Mouse (Mus musculus) erythroblast, embryonic 14.5 days (primary cell): ENCODE results near the gene Slc17a3. TPM values are rescaled to one million over a fixed set of nuclear protein-coding genes. Genes with fewer than 3 reads are reported as not detected.

Experiments used
- H3K27me3 ChIP-seq: 2 replicates; pipeline ENCODE4 v1.6.1; 2012; ENCODE audit warnings: inconsistent platforms; ENCODE audit not compliant: control insufficient read depth
- H3K36me3 ChIP-seq: 2 replicates; pipeline ENCODE4 v1.6.1; 2012; ENCODE audit warnings: mild to moderate bottlenecking, inconsistent platforms; ENCODE audit not compliant: control insufficient read depth
- H3K4me1 ChIP-seq: 2 replicates; pipeline ENCODE4 v1.6.1; 2012; ENCODE audit warnings: inconsistent platforms; ENCODE audit not compliant: control insufficient read depth
- H3K4me3 ChIP-seq: replicated peaks from 2 replicates; pipeline ENCODE3; 2012; ENCODE audit warnings: moderate library complexity, mild to moderate bottlenecking, inconsistent platforms
- H3K9me3 ChIP-seq: 2 replicates; pipeline ENCODE4 v1.6.1; 2012; ENCODE audit warnings: low read length, inconsistent platforms, mixed read lengths; ENCODE audit not compliant: control insufficient read depth
- GATA1 ChIP-seq: IDR thresholded peaks from 2 replicates; pipeline ENCODE4 v1.6.1; 2012; ENCODE audit warnings: low read length, inconsistent platforms, mixed read lengths
- TAL1 ChIP-seq: IDR thresholded peaks from 3 replicates; pipeline ENCODE4 v1.6.1; 2012; ENCODE audit warnings: low read length, inconsistent platforms, mixed read lengths
- polyA plus RNA-seq: library from polyadenylated mRNA; stranded (reverse); fragments of >175 nt; gene quantifications from 2 replicates; pipeline ENCODE4 v1.2.3, GENCODE M21; 2012

Gene Slc17a3
- polyA plus RNA-seq, 1 experiment, result not detected

- no peak for TF ChIP-seq TAL1
- no peak for TF ChIP-seq GATA1
- H3K27me3 ChIP-seq, result no peaks in the 10 kb centered on the region
- H3K4me1 ChIP-seq, result no peaks in the 10 kb centered on the region
These were observed 28.2 kb downstream of the Slc17a3 start, which contains the start of gene Slc17a1 for GRCm38 (mm10) chr13:23867405-23867804. Gene Slc17a1 (plus strand): TSS chr13:23867750.

GRCm38 (mm10) chr13:23868790-23869533 lies 29.7 kb downstream of the Slc17a3 start:
- Histone ChIP-seq H3K4me1 (no peaks in the 10 kb centered on the region; the same call in 1 of the 2 replicates), H3K27me3 (no peaks in the 10 kb centered on the region), H3K9me3 (no peaks in the 10 kb centered on the region), H3K4me3 (no peak overlapping the region), H3K36me3 (no peaks in the 10 kb centered on the region)
- TF ChIP-seq TAL1 (no peak), GATA1 (no peak)

More at GRCm38 (mm10) chr13:23867405-23867804, 28.2 kb downstream of the Slc17a3 start, which contains the start of gene Slc17a1:
- Histone ChIP-seq H3K9me3 (no peaks in the 10 kb centered on the region), H3K4me3 (no peak within 1 kb of the TSS), H3K36me3 (no peaks in the 10 kb centered on the region)

GRCm38 (mm10) chr13:23869996-23870395 lies 30.8 kb downstream of the Slc17a3 start:
- no peak for TF ChIP-seq TAL1
- no peak for TF ChIP-seq GATA1
- H3K9me3 ChIP-seq, result no peaks in the 10 kb centered on the region
- H3K36me3 ChIP-seq, result no peaks in the 10 kb centered on the region
- no peaks in the 10 kb centered on the region; the same call in 1 of the 2 replicates for H3K4me1 ChIP-seq
- H3K4me3 ChIP-seq, result no peak overlapping the region
- no peaks in the 10 kb centered on the region for H3K27me3 ChIP-seq

- TF ChIP-seq GATA1 (no peak), TAL1 (no peak)
- Histone ChIP-seq H3K4me1 (no peaks in the 10 kb centered on the region; the same call in 1 of the 2 replicates), H3K9me3 (no peaks in the 10 kb centered on the region), H3K36me3 (no peaks in the 10 kb centered on the region), H3K27me3 (no peaks in the 10 kb centered on the region), H3K4me3 (no peak overlapping the region)
These were observed 33.9 kb downstream of the Slc17a3 start for GRCm38 (mm10) chr13:23873141-23873540.

GRCm38 (mm10) chr13:23879106-23879505 lies 39.9 kb downstream of the Slc17a3 start:
- no peaks in the 10 kb centered on the region for H3K36me3 ChIP-seq
- no peak for TF ChIP-seq GATA1
- no peaks in the 10 kb centered on the region for H3K27me3 ChIP-seq
- no peaks in the 10 kb centered on the region for H3K4me1 ChIP-seq
- H3K9me3 ChIP-seq, result no peaks in the 10 kb centered on the region
- H3K4me3 ChIP-seq, result no peak overlapping the region

GRCm38 (mm10) chr13:23879636-23880035 lies 40.4 kb downstream of the Slc17a3 start:
- no peaks in the 10 kb centered on the region for H3K9me3 ChIP-seq

GRCm38 (mm10) chr13:23885540-23885939 lies 46.3 kb downstream of the Slc17a3 start:
- Histone ChIP-seq H3K27me3 (no peaks in the 10 kb centered on the region), H3K9me3 (no peaks in the 10 kb centered on the region), H3K4me3 (no peak overlapping the region), H3K36me3 (no peaks in the 10 kb centered on the region), H3K4me1 (peaks cover 9% of the 10 kb centered on the region)
- TF ChIP-seq TAL1, result no peak
- no peak for TF ChIP-seq GATA1

More at GRCm38 (mm10) chr13:23879636-23880035, 40.4 kb downstream of the Slc17a3 start:
- H3K27me3 ChIP-seq, result no peaks in the 10 kb centered on the region
- no peak overlapping the region for H3K4me3 ChIP-seq
- H3K36me3 ChIP-seq, result no peaks in the 10 kb centered on the region
- TF ChIP-seq GATA1 (no peak), TAL1 (no peak)
- H3K4me1 ChIP-seq, result no peaks in the 10 kb centered on the region

- no peaks in the 10 kb centered on the region for H3K9me3 ChIP-seq
- no peaks in the 10 kb centered on the region for H3K36me3 ChIP-seq
- H3K4me1 ChIP-seq, result peaks cover 9% of the 10 kb centered on the region
- H3K4me3 ChIP-seq, result no peak overlapping the region
- no peak for TF ChIP-seq GATA1
- TF ChIP-seq TAL1, result no peak
- no peaks in the 10 kb centered on the region for H3K27me3 ChIP-seq
These were observed 47.9 kb downstream of the Slc17a3 start for GRCm38 (mm10) chr13:23887026-23887725.

- no peaks in the 10 kb centered on the region for H3K27me3 ChIP-seq
- peaks cover 9% of the 10 kb centered on the region for H3K4me1 ChIP-seq
- TF ChIP-seq TAL1 (no peak), GATA1 (no peak)
- H3K36me3 ChIP-seq, result no peaks in the 10 kb centered on the region
- H3K9me3 ChIP-seq, result no peaks in the 10 kb centered on the region
- H3K4me3 ChIP-seq, result no peak overlapping the region
These were observed 49.9 kb downstream of the Slc17a3 start for GRCm38 (mm10) chr13:23889011-23889605.
